Mouse (Mus musculus) urinary bladder, postnatal 36 days (tissue): Measurements from ENCODE around the gene Nufip1.

ENCODE experiments used
- DNase-seq, 2 experiments: peaks; one replicate each; pipeline ENCODE4 v3.0.0; 2022; ENCODE audit warnings: low spot score in 2 of 2, mixed read lengths in 1 of 2

Gene Nufip1

DNA sequence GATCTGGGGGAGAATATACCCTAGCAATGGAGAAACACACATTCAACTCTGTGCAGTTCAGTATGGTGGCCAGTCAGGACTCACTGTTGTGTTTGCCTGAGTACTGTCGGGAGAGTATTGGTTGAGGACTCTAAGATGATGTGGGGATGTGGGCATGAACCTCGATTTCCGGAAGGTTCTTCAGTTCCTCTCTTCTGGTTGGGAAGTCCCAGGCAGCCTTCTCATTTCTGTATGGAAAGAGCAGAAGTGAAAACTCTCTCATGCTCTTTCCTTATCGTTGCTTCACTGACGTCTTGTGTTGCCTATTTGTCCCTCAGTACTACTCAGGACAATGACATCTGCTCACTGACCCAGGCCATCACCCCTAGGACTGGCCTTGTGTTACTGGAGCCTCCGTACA is 68.7 kb downstream of the Nufip1 start:
- no peak for DNase-seq

DNA sequence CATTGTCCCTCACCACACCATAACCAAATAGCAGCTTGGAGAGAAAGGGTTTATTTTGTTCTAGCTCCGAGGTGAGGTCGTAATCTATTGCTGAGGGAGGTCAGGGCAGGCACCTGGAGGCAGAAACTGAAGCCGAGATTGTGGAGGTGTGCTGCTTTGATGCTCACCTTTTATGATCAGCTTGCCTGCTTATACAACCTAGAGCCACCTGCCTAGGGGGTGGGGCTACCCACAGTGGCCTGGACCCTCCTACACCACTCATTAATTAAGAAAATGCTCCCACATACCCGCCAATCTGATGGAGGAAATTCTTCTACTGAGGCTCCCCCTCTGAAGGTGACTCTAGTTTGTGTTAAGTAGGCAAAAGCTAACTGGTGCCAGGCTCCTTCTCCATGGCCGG is 74.7 kb downstream of the Nufip1 start:
- no peak for DNase-seq

DNA sequence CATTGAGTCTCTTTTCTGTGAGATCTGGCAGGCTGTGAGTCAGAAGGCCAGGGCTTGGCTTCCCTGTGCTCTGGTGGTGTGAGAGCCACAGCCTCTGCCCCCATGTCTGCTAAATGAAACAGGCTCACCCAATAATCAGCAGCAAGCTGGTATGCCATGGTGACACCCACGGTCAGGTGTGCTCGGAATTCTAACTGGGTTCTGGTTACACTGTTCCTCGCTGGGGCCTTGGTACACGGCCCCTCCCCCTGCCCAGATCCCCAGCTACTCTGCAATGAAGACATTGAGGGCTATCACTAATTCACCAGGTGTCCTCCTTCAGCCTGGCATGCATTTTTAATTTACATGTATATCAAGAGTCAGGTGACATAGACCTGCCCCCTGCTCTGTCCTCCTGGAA is 75.6 kb downstream of the Nufip1 start:
- DNase-seq = no peak
